Mouse (Mus musculus) kidney, adult 8-10 months (tissue): ENCODE data around the gene Arhgef40.

Source experiments
- DNase-seq, 2 experiments: peaks; one replicate each; pipeline ENCODE4 v3.0.0; 2022

Arhgef40 gene

DNA sequence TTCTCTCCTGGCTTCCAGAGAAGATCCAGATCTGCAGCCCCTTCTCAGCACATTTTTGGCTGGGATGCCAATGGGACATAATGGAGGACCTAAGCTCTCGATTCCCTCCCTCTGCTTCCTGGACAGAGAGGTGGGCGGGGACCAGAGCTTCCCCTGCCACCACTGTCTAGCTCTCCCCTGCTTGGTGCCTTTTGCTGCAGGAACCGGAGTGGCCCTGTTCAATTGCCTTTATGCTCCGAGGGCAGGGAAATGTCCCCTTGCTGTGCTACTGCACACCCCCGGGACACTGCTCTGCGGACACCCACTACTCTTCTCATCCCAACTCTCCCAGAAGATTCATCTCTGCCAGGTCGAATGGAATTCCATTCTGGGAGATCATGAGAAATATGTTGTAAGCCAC lies 20.6 kb downstream of the Arhgef40 start:
- no peak for DNase-seq

DNA sequence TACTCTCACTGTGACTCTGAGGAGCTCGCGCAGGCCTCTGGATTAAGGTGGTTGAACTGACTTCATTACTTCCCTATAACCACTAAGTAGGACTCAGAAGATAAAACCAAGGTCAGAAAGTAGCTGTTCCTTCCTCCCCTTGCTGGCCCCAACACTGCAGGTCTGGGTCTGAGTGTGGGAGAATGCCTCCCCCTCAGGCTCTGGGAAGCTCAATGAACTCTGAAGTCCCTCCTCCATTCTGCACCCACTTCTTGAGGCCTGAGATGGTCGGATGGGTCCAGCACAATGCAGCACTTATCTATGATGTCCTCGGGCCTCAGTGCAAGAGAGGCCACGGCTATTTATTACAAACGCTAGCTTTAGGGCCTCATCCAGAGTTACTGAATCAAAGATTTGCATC lies 21.1 kb downstream of the Arhgef40 start:
- no peak for DNase-seq

GRCm38 (mm10) chr14:52006241-52006640 lies 21.7 kb downstream of the Arhgef40 start:
- DNase-seq, result no peak

GRCm38 (mm10) chr14:52006771-52007170 lies 22.3 kb downstream of the Arhgef40 start:
- DNase-seq, result no peak

GRCm38 (mm10) chr14:52008321-52009203 lies 24.0 kb downstream of the Arhgef40 start:
- peak; percentile 84 to 93 for DNase-seq

GRCm38 (mm10) chr14:52009361-52009760 lies 24.8 kb downstream of the Arhgef40 start:
- no peak for DNase-seq

- DNase-seq, result no peak
Observed at GRCm38 (mm10) chr14:52009841-52010240, 25.3 kb downstream of the Arhgef40 start.

- peak; percentile 77 to 79 for DNase-seq
Observed at GRCm38 (mm10) chr14:52010446-52011111, 26.1 kb downstream of the Arhgef40 start.

- DNase-seq, result no peak
Observed at GRCm38 (mm10) chr14:52011683-52012082, 27.2 kb downstream of the Arhgef40 start.

- no peak for DNase-seq
Observed at GRCm38 (mm10) chr14:52012085-52012484, 27.6 kb downstream of the Arhgef40 start.

DNA sequence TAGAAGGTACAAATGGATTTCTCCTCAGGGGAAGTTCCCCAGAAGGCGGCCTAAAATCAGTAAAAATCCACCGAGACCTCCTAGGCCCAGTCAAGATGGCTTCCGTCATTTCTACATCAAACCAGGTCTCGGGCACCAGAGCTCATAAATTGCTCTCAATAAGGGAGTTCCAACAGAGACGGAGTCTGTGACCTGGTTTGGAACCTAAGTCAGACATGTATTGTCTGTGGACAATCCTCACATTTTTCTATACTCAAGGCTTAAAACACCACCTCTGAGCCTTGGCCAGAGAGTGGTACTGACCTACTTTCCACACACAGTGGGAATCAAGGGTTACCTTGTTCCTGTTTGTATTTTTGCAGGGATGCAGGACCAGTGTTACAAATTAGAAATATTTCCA lies 28.0 kb downstream of the Arhgef40 start:
- DNase-seq, result no peak

GRCm38 (mm10) chr14:52013021-52013610 lies 28.6 kb downstream of the Arhgef40 start:
- no peak for DNase-seq

DNA sequence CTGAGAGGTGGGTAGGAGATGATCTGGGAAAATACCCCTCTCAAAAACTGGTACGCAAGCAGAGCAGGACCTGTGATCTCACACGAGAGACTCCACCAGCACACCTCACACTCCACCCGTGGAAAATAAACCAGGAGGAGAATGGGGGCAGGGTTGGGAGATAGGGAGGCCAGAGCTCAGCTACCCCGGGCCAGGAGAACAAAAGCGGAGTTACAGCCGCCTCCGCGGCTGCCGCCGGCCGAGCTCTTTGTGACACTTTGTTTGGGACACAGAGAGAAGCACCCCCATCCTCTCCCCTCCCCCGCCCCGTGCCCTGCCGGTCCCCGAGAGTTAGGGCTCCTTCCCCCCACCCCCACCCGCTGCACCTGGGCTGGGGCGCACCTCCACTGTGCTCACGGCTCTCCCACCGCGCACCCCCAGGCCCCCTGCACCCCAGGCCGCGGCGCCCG lies 29.3 kb downstream of the Arhgef40 start:
- no peak for DNase-seq

- DNase-seq, result no peak
Observed at GRCm38 (mm10) chr14:52014271-52014760, 29.8 kb downstream of the Arhgef40 start.

- DNase-seq, result peak in 1 of 2 experiments; percentile 41
Observed at GRCm38 (mm10) chr14:52014761-52015311, 30.3 kb downstream of the Arhgef40 start.

GRCm38 (mm10) chr14:52015445-52016100 lies 31.1 kb downstream of the Arhgef40 start, which contains the start of gene Tmem253:
Tmem253 (plus strand) TSS chr14:52015658.
- DNase-seq, result no peak

GRCm38 (mm10) chr14:52016625-52017405 lies 32.3 kb downstream of the Arhgef40 start:
- peak in 1 of 2 experiments; percentile 52 for DNase-seq

- DNase-seq, result no peak
Observed at GRCm38 (mm10) chr14:52017662-52018061, 33.1 kb downstream of the Arhgef40 start.

DNA sequence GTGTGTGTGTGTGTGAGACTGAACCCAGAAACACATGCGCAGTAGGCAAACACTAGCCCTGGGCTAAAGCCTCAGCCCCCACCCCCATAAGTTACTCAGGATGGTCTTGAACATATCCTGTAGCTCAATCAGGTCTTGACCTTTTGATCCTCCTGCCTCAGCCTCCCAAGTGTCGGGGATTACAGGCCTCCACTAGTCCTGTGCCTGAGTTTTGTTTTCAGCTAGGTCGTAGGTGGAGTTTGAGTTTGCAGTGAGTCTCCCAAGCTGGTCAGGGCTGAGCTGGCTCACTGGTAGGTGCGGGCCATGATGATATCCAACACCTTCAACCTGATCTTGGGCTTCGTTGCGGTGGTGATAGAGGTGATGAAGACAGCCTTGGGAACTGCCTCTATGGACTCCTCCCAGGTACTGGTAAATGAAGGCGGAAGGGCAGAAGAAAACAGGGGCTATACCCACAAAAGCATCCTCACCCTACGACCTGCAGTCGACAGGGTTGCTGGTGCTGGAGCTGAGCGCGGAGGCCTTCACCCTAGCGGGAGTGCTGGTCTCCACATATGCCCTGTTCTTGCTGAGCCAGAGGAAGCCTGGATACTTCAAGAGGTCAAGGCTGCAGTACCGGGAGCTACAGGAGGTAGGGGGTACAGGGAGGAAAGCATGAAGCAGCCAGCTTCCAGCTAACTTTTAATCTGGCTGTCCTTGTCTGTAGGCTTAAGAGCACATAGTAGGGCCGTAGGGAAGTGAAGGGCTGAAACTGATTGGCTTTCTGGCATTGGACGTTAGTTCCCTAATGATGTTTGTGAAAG lies 33.9 kb downstream of the Arhgef40 start:
- no peak for DNase-seq

DNA sequence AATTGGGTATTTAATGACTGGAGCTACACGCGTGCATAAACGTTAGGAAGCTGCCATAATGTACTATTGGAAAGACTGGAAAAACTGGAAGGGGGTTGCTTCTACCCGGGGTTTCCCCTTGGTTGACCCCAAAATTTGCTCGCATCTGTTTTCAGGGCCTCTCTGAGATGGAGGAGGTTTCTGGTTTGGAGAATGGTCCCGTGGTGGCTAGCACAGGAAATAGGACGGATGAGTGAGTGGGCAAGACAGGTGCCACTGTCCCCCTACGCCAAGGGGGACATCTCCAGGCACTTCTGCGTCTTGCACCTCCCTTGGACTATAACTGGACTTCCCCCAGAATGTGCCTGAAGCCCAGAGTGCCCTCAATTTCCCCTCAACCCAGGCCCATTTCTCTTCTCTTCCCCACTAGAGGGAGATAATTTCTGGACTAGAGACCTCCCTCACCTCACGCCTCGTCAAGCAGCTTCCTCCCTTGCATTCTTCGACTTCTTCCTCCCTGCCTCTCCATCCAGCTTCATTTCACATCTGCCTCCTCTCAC lies 34.6 kb downstream of the Arhgef40 start:
- DNase-seq, result no peak
